Mouse (Mus musculus): ENCODE measurements at regions not wholly inside any gene's neighbourhood (a gene's known extent, or its start where the extent isn't known, plus 50 kb on each side); places are given as distances from the start of the nearest gene placed in this dataset.

DNA sequence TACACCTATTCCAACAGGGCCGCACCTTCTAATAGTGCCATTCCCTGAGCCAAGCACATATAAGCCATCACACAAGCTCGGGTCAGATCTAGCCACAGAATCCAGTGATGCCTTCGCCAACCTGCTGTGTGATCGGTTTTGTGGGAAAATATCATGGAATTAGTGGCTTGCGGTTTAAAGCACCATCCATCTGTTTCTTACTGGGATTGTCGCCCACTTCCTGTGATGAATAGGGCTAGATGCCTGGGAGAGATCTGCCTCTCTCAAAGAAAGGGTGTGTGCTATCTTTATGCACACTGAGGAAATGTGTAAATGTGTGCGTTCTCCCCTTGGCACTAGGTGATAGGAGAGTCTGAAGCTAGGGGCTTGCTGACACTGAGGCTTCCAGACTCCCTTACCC is 154.5 kb upstream of the Smim23 start:
- no peak for DNase-seq

DNA sequence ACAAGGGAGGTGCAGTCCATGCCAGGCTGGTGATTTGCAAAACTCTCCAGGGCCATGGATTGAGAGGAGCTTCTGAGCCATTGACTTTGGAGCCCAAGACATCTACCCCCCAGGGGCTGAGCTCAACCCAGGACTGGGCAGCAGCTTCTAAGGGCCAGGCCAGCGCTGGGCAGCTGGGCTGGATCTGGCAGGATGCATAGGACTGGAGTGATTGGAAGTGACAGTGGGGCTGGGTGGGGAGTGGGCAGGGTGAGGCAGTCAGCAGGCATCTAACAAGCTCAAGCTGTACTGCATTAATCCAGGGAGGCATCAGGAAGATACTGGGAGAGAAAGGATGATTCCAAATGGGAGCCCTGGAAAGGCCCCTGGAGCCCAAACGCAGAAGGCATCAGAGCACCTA is 152.2 kb upstream of the Smim23 start:
- no peak for DNase-seq

DNA sequence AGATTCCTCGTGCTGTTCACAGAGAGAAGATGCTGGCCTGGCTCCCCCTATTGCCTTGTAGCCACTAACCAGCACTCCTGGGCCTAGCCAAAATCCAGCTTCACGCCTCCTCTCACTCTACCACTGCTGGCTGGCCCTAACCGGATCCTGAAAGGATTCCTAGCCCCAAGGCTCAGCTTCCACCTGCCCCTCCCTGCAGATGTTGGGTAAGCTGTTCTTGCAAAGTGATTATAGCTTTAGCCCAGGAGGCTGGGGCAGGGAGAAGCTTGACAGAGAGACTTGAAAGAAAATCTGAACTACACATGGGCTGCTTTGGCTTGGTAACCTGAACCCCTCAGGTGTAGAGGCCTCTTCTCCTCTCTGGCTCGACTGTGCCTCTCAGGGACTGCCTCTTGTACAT is 149.0 kb upstream of the Smim23 start:
- no peak for DNase-seq

- DNase-seq = no peak
Observed at GRCm38 (mm10) chr11:32965418-32965817, 141.0 kb upstream of the Smim23 start.

GRCm38 (mm10) chr11:32963625-32964293 is 139.4 kb upstream of the Smim23 start:
- peak; percentile 29 for DNase-seq

DNA sequence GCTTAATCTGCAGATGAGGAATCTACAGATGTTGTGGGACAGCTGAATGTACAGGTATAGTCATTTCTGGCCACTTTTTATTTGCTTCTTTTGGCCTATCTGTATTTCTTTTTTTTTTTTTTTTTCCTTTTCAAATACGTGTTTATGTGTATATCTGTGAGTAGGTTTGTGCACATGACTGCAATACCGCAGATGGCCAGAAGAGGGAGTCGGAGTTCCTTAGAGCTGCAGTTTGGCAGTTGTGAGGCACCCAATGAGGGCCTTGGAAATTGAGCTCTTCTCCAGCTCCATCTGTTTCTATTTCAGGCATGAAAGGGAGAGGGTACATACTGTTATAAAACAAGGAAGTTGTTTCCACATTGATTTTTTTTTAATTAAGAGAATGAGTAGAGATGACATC is 137.2 kb upstream of the Smim23 start:
- DNase-seq = peak; percentile 40

- DNase-seq = no peak
Observed at GRCm38 (mm10) chr11:32958961-32959360, 134.6 kb upstream of the Smim23 start.

DNA sequence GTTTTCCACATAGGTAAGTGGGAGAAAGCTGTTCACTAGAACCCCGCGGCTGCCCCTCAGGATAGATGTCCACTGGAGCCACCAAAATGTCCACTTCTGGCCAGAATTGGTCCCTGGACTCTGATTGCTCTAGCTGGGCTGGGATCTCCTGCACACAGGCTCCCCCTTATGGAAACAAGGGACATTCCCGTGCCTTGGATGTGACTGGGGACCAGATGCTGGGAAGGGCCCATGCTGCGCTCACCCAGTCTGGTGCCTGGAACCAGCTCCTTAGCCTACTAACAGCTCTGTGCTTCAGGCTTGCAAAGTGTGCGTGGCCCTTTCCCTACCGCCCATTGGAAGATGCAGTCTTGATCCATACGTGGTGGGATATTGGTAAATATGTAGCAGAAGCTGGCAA is 132.6 kb upstream of the Smim23 start:
- peak; percentile 32 for DNase-seq

- DNase-seq = no peak
Observed at GRCm38 (mm10) chr11:32952271-32952670, 127.9 kb upstream of the Smim23 start.

- DNase-seq = no peak
Observed at GRCm38 (mm10) chr11:32948132-32948531, 123.7 kb upstream of the Smim23 start.

DNA sequence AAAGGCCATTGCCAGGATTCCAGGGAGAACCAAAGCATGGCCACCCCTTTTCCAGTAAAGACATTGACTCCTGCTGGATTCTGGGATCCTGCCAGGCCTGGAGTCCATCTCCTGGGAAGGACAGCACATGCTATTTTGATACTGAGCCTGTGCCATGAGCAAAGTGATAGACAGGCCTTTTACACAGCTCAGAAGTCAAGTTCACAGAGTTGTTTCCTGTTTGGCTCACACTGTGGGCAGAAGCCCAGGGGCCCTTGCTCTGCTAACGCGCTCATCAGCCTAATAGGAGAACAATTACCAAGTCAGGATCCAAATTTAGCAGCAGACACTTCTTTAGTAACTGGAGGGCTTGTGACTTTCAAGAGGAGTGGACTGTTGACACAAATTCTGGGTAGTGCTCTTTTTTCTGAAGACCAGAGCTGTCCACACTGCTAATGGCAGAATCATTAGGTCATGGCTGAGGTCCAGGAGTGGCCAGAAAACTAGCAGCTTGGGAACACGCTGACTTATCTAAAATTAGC is 122.1 kb upstream of the Smim23 start:
- no peak for DNase-seq

- no peak for DNase-seq
Observed at GRCm38 (mm10) chr11:32945071-32945470, 120.7 kb upstream of the Smim23 start.

GRCm38 (mm10) chr11:32941331-32942009 is 117.1 kb upstream of the Smim23 start:
- DNase-seq = no peak

GRCm38 (mm10) chr11:32939102-32939501 is 114.7 kb upstream of the Smim23 start:
- DNase-seq = no peak

DNA sequence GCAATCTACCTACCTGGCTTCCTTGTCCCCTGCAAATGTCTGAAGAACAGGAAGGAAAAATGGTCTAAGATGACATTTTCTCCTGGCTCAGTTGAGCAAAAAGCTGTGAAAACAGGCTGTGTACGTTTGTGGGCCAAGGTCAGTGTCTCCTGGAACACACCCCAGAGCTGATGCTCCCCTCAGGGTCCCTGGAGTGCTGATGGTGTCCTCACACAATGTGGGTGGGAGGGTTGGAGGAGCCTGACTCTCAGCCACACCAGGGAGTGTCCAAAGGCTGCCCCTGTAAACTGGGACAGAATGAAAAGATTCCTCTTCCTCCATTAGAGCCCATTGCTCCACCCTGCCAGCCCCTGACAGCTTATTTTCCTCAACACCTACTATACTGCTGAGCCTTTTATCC is 112.8 kb upstream of the Smim23 start:
- no peak for DNase-seq

DNA sequence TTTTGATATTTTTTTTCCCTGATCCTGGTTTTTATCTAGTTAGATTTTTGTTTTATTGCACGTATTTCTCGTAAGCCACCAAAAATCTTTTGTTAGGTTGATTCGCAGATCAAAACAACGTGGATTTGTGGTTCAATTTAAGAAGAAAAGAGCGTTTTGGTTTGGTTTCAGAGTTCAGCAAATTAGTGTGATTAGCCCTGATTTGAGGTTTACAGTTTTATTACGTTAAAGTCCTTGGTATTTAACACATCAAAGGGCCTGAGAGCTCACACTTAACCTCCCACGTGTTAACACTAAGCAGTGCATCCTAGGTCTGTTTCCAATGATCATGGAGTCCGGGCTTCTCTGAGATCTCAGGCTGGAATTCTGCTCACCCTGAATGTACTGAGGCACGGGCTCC is 107.5 kb upstream of the Smim23 start:
- no peak for DNase-seq

DNA sequence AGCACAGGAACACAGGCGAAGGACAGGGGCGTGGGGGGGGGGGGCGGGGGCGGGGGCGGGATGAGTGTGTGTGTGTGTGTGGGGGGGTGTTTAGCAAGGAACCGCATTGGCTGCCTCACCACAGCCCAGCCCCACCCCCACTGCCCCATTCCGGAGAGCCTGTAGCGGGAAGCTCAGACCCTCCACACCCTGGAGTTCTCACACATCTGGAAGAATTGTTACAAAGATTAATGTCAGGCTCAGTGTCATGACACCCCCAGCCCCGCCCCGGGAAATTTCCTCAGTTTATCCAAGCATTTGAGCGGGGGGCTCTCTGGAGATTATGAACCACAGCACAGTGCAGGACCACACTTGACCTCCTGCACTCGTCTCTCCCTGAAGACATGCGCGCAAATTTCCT is 106.6 kb upstream of the Smim23 start:
- DNase-seq = no peak

DNA sequence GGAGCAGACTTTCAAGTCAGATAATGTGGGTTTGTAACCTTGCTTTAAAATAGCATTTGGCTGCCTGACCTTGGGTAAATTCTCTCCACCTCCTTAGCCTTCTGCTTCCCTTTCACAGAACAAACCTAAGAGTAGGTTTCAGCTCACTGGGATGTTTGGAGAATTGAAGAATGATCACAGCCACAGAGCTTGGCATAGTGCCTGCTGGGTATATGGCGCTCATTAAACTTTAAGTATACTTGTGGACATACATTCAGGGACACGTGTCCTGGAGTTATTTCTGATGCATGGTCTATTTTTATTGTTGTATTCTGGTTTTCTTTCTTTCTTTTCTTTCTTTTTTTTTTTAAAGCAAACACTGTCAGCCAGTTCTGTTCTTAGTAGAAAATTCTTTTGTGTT is 104.4 kb upstream of the Smim23 start:
- DNase-seq = no peak

DNA sequence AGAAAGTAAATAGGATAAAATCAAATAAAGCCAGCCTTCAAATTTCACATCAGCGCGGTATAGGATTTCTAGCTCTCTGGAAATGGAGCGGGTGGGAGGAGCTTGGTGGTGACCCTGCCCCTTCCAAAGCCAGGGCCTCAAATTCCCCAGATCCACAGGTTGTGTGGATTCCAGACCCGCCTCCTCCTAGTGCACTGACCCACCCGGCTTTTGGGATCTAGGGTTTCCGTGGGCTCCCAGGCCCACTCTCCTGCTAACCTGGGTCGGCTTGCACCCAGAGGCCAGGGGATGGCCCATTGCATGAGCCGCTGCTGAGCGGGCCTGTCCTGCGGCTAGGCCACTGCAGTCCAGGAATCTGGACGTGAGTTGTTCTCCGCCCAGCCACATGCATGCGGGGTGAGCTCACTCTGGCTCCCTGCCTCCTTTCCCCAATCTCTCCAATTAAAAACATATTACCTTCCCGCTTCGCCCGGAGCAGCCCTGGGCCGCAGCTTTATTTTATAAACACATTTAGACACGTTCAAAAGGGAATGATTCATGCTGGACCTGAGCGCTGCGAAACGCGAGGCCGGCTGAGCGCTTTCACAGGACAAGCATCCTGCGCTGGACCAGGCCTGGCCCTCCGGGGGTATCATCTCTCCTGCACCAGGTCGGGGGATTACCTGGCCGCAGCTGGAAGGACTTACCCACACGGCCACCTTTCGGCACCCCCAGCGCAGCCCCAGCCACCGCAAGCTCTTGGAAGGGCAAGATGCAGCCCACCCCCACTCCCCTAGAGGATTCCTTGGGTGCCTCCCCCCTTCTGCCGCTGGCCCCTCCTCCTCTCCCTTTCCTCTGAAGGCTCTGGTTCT is 101.2 kb upstream of the Smim23 start:
- no peak for DNase-seq

DNA sequence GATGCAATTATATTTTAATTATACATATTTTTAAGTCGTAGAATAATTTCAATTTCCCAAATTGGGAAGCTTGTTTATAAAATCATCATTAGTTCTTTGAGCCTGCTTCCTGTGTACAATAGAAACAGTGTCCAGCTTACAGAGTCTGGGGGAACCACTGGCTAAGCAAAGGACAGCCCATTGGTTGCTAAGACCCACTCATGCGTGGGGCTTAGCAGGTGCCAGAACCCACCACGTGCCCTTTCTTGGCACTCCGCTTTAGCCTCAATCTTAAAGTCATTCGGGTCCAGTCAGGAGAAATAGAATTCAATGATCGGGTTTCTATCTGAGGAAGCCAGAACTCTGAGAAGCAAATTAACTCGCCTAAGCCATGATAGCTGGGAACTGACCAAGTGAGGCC is 100.5 kb upstream of the Smim23 start:
- DNase-seq = no peak

DNA sequence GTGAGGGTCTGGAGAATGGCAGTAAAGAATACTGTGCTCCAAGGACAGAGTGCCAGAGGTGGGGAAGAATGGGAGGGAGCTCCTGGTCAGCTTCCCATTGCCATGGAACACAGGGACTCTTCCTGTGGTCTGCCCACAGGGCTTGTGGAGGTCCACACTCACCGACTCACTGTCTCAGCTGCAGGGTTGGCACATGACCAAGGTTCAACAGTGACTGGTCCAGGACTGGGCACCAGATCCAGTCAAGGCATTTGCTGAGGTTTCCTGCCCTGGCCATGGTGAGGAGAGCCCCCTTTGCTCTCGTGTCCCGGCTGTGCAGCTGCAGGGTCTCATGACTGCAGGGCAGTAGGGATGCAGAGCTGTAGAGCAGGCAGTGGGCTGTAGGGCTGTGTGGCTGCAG is 88.7 kb upstream of the Smim23 start:
- DNase-seq = no peak

DNA sequence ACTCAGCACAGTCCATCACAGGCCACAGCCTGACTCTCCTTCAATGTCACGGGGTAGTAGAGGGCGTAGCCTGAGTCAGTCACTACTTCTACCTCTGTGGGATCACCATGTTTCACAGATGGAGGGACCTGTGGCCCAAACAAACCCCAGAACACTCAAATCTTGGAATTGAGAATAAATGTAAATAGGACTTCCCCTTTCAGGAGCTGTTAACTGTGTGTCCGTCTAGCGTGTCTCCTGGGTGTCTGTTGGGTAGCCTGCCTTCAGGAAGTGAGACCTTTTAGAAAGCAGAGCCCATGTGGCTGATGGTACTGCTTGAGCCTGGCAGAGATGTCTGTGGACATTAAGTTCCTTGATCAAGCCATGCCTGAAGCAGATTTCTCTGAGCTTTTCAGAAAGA is 87.4 kb upstream of the Smim23 start:
- no peak for DNase-seq

DNA sequence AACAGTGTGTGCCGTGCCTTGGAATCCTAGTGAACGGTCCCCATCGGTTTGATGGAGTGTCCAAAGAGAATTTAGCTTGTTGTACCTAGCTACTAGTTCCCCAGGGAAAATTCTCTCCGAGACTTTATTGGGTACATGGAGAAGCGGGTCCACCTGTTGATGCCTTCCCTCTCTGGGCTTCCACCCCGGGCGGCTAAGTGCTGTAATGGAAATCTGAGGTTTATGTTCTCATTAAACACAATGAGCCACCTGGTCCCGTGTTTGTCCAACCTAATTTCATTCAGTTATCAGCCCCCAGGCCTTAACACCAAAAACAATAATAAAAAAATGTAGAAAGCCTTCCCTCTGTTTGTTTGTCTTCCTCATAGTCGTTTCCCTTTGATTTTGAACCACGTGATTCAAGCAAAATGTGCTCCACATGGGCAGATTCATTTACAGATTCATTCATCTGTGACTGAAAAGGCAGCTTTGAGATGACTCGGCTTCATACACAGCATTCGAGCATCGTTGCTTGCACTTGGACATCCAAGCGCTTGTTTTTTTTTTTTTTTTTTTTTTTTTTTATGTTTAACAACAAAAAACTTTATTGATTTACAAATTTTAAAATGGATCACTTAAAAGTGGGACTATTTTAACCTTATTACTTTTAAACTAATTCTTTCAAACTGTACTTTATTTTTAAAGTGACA is 84.5 kb upstream of the Smim23 start:
- no peak for DNase-seq

All from right cerebral cortex, postnatal 4 days (tissue).